Mouse (Mus musculus) splenic B cell, adult 2 months (primary cell): ENCODE measurements around the gene Gpr65.
"Not testable (repeated sequence)": the region's sequence is repeated elsewhere in the genome, so short reads cannot be mapped to it uniquely, and the experiment has no call there.

ENCODE experiments used
- DNase-seq: peaks from one replicate; pipeline ENCODE4 v3.0.0-alpha.2; 2011; ENCODE audit warnings: low read depth, low spot score
- H3K27me3 ChIP-seq: 2 replicates; pipeline ENCODE4 v1.6.1; 2012; ENCODE audit warnings: mild to moderate bottlenecking, low read length, moderate library complexity, mixed read lengths; ENCODE audit not compliant: control insufficient read depth, poor library complexity, insufficient read depth, severe bottlenecking
- H3K36me3 ChIP-seq: 2 replicates; pipeline ENCODE4 v1.6.1; 2012; ENCODE audit warnings: mild to moderate bottlenecking, low read length, moderate library complexity, mixed read lengths; ENCODE audit not compliant: control insufficient read depth, poor library complexity, insufficient read depth, severe bottlenecking

The Gpr65 gene

DNA sequence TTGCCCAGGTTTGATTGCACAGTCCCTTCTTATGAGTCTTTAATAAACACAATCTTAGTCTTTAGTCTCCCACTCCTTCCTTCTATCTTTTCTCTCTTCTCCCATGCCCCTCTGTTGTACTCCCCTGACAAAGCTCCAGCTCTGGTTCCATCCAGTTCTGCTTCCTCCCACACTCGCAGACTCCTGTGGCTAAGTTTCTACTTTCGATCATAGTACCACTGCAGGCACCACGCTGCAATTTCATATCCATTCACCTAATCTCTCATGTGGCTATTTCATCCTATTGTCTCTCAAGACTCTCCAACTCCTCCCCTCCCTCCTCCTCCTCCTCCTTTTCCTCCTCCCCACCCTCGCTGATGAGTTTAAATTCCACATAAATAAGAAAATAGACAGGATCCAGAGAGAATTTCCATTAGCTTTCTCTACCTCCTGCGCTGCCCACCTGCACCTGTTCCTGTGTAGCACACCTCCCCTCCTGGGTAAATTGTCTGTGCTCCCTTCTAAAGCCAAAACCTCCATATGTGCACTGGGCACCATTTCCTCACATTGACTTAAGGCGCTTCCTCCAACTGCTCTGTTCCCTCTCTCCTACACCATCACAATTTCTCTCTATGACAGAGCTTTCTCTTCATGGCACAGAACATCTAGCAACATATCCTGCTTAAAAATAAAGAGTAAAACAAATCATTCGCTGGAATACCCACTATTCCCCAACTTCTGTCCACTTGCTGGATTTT is 38.9 kb downstream of the Gpr65 start:
- Histone ChIP-seq H3K36me3 (no peaks in the 10 kb centered on the region), H3K27me3 (no peaks in the 10 kb centered on the region; the same call in 1 of the 2 replicates)
- DNase-seq, result no peak

DNA sequence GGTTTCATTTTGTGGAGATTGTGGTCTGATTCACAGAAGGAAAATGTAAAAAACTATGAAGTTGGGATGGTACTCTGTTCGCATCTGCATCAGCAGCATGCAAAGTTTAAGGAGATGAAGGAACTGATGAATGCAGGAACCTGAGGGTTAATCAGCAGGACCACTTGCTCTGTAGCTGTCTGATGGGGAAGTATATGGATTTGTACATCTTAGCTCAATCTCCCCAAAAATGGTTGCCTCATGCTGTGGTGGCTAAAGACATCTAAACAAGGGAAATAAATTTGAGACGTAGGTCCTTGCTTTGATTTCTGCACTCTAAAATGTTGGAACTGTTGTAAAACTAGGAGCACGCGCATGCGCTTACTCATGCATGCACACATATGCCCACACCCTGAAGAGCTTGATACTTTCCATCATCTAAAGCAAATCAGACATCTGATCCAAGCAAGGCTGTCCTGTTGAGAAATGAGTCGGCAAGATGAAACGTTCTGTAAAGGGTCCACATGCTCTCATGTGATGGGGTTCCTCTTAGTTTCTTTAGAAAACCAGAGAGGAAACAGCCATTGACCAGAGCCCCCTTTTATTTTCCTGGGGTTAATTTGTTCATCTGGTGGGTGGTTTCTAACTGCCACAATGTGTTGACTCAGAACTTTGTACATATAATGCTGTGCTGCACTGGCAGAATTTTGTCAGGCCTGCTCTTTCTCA is 43.1 kb downstream of the Gpr65 start:
- H3K36me3 ChIP-seq, result no peaks in the 10 kb centered on the region
- H3K27me3 ChIP-seq, result no peaks in the 10 kb centered on the region; the same call in 1 of the 2 replicates
- DNase-seq, result no peak

DNA sequence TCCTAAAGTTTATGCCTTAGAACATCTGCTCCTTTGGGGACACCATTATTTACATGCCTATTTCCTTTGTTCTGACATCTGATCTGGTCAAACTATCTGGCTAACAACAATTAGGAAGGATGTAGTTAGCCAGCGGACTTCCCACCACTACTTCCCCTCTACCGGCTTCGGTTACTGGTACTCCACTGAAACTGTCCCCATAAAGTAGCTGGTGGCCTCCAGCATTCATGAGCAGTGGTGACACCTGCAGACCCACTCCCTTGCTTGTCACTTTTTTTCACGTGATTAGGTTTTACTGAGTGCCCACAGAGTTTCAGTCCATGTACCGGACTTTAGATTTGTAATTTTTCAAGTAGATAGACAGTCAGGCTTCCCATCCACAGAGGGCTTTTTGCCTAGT is 47.5 kb downstream of the Gpr65 start:
- DNase-seq, result no peak
- Histone ChIP-seq H3K36me3 (no peaks in the 10 kb centered on the region), H3K27me3 (no peaks in the 10 kb centered on the region)

DNA sequence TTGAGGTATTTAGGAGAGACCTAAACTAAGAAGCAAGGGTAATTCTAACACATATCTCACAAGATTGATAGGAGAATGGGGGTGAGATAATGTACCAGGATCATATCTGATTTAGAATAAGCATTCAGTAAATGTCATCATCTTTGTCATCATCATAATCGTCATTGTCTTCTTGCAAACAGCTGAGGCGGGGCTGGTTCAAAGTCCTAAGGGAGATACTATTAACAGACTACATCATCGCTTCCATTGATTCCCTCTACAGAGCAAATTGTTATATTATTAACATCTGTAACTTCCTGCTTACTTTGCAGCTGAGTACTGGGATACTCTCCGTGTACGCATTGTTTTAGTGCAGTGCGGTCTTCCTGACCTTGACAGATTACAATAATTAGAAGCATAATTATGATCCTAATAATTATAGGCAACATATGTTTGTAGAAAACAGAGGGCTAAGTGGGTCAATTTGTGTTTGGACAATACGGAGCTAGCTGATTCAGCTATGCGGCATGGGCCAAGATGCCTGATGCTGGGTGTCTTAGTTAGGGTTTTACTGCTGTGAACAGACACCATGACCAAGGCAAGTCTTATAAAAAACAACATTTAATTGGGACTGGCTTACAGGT is 49.4 kb downstream of the Gpr65 start:
- DNase-seq, result no peak

DNA sequence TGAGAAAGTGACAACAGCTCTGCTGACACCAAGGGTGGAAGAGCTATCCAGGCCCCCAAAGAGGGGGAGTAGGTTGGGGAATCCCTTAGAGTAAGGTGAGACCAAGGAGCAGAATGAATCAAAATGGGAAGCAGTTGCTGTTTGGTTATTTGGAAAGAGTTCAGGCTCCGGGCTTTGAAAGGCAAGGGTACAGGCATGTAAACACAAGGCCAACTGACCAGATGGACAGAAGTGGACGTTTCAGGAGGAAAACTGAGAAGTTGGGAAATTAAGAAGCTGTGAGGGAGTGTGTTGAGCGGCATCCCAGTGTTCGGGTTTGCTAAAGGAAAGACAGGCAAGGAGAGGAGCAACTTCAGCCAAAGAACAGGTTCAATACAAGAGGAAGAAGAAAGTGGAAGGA is 54.0 kb downstream of the Gpr65 start:
- no peak for DNase-seq
- no peaks in the 10 kb centered on the region for H3K27me3 ChIP-seq
- no peaks in the 10 kb centered on the region for H3K36me3 ChIP-seq

More for the DNA sequence above, 49.4 kb downstream of the Gpr65 start:
- Histone ChIP-seq H3K27me3 (no peaks in the 10 kb centered on the region), H3K36me3 (no peaks in the 10 kb centered on the region)

DNA sequence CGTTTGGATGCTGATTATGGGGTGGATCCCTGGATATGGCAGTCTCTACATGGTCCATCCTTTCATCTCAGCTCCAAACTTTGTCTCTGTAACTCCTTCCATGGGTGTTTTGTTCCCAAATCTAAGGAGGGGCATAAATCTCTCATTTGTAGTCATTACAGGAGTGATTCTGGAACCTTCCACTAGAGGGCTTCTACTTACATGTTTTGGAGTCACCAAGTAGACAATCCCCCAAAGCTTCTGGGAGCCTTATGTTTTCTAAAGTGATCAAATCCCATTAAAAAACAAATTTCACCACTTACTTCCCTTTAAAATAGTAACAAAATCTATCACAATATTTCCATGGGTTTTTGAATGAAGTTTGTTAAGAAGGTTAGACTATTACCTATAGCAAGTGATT is 55.7 kb downstream of the Gpr65 start:
- DNase-seq, result peak; percentile 45
- H3K27me3 ChIP-seq, H3K36me3 ChIP-seq: not testable (repeated sequence)
